Mouse (Mus musculus) cerebellum, postnatal 36 days (tissue): ENCODE data around the gene Pawr.

Experiments used
- DNase-seq, 2 experiments: peaks; one replicate each; pipeline ENCODE4 v3.0.0; 2021 to 2022; ENCODE audit warnings: mixed read lengths in 2 of 2

The Pawr gene

DNA sequence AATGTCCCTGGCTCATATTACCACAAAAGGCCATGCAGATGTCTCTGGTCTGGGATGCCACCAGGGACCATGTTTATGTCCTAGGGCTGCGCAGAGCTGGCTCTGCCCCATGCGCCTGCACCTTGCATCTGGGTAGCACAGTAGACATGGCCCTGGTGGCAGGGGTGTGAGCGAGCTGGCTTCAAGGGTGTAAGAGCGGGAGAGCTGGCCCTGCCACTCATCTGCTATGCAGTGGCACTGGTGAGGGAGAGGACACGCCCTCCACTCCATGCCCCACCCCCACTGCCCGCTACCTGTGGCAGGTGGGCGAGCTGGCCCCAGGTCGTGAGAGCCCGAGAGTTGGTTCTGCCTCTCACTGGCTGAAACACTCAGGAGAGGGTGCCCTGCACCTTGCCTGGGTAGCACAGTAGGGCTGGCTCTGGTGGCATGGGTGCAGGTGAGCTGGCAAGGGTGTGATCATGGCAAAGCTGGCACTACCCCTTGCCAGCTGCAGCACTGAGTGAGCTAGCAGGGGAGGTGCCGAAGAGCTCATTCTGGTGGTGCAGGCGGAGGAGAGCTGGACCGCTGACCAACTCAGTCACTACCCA, 24.8 kb downstream of the Pawr start:
- no peak for DNase-seq

DNA sequence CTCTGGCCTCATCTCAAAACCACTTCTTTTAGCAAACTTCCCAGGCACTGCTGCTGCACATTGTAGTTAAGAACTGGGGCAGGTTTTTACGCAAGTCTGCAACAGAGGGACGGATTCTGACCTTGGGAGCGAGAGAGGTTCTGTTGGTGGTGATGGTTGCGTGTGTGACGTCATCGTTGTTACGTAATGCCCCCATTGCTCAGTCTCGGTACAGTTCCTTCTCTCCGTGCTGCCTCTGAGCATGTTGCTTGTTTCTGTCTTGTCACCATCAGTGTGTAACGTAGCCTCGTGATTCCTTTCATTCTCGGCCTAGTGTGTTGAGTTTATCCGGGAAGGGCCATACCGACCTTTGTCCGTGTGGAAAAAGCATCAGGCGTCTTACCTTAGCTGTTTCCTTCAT, 28.1 kb downstream of the Pawr start:
- DNase-seq: no peak

DNA sequence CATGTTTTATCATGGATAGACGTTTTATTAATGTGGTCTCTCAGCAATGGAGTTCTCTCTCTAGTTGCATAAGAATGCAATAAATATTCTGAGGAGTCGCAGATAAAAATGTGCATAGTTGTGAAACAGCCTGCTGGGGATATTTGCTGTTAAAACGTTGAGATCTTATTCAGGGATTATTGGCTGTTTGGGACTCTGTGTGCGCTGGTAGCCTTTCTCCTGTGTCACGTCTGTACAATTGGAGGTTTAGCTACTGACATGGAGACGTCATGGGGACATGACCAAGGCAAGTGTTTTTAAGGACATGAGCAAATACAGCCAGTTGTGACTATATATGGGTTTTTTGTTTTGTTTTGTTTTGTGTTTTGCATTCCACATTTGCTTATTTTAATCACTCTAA, 28.9 kb downstream of the Pawr start:
- no peak for DNase-seq

DNA sequence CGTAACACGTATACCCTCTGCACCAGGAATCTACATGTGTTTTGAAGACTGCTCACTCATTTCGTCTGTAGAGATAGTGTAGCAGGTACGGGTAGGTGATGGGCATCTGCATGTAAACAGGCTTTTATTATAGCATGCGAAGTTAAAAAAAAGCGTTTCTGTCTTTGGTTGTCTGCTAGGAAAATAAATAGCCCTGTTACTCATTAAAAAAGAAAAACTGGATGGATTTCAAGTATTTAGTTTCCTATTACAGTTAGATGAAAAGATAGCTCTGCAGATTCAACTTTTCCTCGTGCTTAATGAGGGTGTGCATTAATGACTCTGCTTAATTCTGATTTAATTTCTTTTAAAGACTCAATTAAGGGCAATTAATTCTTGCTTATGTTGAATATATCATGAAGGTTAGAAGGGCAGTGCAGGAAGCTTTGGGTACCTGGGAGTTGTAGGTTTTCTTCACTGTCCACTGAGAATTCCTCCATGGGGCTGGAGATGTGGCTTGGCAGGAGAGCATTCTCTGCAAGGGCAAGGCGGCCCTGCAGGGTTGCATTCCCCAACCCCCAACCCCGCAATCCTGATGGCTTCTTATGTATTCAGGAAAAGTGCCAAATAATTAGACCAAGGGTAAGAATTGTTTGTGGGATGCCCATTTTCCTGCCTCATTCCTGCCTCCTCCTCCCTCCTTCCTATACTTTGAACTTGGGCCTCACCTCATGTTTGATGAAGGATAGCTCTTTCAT, 29.7 kb downstream of the Pawr start:
- no peak for DNase-seq

DNA sequence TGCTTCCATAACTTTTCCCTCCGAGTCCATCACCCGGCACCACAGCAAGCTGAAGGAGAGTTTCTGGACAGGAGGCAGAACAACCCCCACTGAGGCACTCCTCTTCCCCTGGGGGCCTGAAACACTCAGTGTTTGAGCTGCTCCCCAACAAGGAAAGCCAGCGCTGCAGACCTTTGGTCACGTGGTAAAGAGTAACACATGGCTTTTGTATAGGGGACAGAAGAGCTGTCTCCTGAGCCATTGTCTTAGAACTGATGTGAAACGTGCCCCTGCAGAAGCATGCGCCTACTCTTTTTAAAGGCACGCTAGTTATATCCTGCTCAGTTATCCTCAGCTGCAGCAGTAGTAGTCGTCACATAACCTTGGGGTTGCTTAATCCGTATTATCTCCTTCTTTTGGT, 32.0 kb downstream of the Pawr start:
- DNase-seq: no peak

DNA sequence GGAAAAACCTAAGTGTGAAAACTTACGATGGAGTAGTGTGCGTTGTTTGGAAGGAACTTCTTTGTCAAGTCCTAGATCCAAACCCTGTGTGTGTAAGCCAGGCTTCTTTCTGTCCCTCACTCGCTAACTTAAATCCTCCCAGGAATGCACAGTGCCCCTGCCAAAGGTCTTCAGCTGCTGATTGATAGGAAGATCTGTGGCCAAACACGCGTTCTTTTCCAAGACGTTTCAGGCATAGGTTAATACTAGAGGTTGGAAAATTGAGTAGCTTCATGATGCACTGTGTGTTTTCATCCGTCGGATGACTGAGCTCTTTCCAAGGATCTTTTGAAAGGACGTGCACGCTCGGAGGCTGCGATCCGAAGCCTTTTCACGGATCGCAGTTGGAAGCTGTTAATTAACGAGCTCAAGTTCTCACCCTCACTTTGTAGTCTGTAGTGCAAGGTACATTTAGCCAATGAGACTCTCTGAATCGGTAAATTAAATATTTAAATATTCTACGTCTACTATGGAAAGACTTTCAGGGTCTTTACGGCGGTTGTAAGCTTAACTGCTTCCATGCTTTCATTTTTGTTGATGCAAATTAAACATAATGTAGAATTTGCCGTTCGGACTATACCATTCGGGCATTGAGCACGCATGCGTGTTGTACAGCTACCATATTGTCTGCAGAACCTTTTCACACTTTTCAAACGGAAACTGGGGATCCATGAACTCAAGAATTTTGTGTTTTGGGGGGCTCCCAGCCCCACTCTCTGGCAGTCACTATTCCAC, 33.2 kb downstream of the Pawr start:
- no peak for DNase-seq

DNA sequence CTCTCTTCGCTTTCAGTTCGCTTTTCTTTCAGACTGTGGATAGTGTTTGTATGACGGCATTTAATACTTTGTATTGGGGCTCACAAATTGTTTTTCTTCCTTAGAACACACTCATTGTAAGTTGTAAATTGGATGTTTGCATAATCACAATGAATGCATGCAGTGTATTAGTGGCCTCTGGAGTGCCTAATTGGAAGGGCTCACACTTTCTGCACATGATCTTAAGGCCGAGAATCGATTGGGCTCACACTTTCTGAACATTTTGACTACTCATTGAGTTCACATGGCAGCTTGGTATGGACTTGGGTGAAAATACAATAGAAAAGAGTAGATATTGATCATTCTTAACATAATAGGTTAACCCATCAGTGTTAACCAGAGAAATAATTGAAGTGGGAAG, 34.3 kb downstream of the Pawr start:
- no peak for DNase-seq

DNA sequence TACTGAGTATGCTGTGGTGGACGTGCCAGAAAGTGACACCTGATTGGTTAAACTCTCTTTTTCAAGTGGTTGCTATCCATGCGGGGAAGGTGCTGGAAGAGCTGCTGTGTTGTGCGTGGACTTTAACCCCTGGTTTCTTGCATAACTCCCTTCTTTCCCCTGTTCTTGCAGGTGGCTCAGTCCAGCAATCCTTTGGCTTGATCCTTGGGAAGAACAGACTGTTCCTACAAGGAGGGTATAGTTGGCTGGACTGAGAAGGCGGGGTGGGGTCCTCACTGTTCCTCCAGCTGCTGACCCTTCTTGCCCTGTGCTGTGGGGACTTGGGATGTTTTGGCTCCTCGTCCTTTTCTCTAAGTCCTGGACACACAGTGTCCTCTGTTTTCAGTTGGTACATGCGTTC, 36.4 kb downstream of the Pawr start:
- no peak for DNase-seq

DNA sequence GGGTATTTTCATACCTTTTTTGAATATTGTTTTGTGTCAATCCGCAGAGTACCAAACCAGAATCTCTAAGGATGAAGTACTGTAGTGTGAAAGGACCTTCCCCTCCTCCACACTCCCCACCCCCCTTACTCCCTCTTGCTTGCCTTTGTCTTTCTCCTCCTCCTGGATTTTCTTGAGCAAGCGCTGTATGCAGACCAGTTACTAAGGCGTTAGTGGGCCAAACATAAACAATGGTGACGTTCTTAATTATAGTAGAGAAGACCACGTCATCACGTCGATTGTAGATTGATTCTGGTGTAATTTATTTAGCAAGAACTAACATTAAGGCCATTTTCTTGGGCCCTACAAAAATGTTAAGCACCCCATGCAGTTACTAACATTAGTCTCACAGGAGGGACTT, 40.3 kb downstream of the Pawr start:
- DNase-seq: no peak

DNA sequence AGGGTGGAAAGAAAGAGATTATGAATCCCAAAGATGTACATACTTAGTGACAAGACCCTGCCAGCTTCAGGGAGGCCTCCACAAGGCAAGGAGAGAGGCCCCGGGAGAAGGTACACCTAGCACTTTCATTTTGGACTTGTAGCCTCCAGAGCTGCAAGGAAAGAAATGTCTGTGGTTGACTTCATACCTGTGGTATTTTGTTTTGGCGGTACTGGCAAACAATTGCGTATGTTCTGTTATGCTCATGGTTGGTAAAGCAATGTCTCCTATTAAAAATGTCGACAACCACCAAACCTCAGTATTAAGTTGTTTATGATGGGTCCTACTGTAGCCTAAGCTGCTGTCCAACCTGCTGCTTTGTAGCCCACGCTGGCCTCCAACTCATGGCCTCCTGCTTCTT, 40.9 kb downstream of the Pawr start:
- no peak for DNase-seq

DNA sequence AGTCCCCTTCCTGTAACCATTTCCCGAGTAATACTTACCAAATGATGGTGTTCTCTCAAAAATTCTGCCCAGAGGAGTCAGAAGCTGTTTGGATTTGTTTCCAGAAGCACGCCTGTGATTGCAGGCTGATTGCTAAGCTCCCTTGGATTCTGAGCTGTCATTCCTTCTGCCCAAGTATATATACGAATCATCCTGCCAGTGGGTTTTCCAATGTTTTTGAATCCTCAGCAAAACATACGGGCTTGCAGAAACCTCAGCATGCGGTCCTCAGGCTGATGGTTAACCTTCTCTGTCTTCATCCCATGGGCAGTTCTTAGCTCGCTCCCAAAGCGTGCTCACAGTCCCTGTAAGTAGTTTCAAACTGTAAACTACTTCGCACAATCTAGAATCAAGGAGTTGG, 43.9 kb downstream of the Pawr start:
- no peak for DNase-seq

DNA sequence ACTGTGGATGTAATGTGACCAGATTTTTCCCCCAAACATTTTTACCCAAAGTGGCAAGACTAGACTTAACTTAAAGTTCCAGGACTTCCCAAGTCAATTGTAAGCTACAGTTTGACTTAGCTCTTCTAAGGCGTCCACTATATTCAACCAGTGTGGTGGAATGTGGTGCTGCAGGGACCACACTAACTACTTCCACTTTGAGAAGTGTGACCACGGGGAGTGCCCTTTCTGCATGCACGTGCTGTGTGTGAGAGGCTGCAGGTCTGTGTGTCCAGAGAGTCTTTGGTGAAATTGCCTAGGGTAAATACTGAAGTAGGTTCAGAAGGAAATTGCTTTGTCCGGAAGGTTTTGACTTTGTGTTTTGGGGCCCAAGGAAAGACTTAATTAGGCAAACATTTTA, 44.4 kb downstream of the Pawr start:
- no peak for DNase-seq

DNA sequence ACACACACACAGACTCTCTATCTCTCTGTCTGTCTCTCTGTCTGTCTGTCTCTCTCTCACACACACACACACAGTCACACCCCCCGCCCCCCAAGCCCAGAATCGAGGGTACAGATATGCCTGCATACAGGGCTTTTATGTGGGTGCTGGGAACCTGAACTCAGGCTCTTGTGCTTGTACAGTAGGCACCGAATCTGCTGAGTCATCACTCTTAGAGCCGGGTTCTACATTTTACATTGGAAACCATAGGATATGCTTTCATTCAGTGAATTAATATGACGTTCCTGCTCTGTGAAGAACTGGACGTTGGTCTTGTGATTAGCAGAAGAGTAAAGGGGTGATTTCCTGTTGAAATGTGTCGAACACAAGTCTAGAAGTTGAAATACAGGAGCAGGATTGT, 45.4 kb downstream of the Pawr start:
- DNase-seq: no peak

DNA sequence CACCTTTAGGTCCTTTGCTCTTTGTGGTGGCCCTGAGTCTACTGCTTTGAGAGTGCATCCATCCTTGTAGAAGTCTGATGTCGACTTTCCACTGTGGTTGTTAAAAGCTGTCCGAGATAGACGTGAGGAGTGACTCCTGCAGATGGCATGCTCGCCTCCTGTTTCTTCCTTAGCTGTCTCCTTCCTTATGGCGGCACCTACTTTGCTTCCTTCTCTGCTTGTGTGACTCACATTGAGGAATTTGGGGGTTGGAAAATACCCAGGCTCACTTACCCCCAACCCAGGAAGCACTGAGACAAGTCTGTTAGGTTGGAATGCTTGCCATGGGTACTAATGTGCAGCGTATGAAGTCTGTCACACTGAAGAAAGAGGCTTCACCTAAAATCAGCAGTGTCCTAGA, 46.1 kb downstream of the Pawr start:
- no peak for DNase-seq

DNA sequence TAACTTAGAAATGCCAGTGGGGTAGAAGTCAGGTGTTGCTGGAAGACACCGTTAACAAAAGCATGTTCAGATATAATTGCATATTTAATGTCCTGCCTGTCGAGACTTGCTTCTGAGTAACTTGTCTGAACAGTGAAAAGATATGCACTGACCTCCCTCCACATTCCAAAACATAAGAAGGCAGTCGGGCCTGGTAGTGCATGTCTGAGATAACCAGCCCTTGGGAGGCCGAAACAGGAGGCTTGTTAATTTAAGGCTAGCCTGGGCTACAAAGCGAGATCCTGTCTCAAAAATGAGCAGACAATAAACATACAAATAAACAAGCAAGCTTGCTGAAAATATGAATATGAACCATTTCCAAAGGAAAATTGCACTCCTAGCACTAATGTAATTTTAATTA, 46.6 kb downstream of the Pawr start:
- DNase-seq: no peak

DNA sequence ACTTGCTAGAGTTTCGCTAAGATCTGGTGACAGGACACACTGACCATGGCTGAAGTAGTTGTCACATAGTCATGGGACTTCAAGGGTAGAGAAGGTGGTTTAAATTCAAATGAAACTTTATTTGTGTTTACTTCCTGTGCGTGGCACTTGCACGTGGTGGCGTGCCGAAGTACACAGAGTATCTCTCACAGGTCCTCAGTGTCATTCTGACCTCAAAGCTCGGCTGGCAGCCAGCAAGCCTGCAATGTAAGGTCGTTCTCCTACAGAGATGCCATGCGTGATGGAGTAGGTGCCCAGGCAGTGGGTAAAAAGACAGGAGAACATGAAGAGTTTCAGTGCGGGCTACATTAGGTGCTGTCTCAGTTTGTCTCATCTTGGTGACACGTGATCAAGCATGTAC, 48.8 kb downstream of the Pawr start:
- no peak for DNase-seq

DNA sequence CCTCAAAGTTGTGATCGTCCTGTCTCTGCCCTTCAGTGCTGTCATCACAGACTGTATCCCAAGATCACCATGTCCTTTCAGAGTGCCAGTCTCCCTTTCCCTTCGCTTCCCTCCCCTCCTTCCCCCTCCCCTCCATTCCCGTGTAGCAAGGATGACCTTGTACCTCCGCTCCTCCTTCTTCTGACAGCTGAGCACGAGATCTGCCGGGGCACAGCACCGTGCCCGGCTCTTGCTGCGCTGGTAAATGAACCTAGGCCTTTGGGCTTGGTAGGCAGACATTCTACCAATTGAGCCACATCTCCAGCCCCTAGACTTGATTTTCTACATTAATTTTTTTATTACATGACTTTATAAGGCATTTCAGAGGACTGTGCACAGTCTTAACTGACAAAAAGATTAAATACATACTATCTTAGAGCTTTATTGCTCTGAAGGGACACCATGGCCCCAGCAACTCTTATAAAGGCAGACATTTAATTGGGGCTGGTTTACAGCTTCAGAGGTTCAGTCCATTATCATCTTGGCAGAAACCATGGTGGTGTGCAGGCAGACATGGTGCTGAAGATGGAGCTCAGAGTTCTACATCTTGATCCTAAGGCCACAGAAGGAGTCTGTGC, 52.3 kb downstream of the Pawr start:
- DNase-seq: no peak

DNA sequence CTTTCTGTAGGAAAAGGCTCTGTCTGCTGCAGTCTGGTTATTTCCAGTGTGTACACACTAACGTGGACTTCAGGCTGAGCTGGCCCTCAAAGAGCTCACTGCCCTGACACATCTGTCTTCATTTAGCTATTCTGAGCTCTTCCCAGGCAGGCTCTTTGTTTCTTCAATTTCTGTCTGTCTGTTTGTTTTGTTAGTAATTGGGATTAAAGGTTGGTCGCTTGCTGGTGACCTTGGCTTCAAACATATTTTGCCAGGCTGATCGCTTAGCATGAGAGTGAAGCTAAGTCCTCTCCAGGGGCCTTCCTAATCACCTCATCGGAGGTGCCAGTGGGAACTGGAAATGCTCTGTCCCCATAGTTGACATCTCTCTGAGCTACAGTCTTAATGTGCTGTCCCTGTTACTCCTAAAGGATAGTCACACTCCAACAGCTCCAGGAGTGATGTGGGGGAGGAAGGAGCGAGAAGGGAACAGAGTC, 53.6 kb downstream of the Pawr start:
- DNase-seq: no peak

DNA sequence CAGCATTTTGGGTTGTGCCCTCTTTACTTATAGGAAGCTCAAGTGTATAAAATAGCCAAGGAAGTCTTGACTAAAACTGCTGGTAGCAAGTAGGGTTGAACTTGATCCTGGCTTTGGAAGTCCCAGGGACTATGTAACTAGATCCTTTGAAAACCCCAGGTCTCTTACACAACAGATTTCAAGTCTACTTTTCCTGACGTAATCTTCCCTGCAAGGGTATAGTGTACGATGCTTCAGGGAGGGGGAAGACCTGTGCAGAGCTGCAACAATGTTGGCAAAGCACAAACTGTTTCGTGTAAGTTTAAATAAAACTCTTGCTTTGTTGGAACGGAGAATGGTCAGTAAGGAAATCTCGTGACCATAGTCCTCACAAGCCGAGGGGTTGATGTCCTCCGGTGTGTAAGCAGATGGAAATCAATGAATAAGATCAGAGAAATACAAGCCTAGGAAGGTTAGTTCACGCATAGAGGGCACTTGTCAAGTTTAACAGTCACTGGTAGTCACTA, 56.5 kb downstream of the Pawr start:
- no peak for DNase-seq

DNA sequence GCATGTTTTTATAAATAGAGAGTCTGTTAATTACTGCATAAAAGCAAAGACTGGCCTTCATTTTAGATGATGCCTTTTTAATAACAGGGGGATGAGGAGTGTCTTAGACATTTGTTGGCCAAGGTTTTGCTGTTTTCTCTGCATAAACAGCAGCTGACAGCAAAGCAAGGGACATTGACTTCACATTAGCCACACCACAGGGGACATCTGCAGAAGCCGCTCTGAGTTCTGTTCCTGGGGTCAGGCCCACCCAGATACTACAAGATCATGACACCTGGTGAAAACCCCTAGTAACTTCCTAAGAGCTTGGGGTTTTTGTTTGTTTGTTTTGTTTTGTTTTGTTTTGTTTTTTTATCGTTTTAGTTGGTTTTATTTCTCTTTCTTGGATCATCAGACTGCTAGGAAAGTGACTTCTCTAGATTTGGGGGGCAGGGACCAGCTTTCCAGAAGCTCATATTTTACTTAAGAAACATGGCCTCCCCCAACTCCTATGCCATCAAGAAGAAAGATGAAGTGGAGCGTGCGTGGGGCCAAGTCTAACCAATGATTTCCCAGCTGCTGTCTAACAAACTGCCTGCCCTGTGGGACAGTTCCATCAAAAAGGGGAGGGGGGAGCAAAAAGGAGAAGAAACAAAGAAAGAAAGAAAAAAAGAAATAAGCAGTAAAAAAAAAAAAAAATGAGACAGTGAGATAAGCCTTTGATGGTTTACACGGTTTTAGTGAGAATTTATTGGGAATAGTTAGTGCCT, 57.4 kb downstream of the Pawr start:
- DNase-seq: no peak

DNA sequence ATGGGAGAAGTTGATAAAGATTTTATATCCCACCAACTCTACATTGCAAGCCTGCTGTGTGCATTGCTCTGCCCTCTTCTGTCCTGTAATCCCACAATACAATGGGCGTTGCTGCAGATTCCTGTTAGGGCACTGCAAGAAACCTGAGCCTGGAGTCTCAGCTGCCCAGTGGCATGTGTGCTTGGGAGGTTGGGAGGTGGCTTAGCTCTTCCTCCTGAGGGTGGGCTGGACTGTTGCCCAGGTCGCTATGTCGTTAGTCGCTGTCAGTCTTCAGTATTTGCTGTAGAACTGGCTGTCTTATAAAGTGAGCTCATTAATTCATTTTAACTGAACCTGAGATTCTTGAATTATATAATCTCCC, 58.0 kb downstream of the Pawr start:
- DNase-seq: no peak

DNA sequence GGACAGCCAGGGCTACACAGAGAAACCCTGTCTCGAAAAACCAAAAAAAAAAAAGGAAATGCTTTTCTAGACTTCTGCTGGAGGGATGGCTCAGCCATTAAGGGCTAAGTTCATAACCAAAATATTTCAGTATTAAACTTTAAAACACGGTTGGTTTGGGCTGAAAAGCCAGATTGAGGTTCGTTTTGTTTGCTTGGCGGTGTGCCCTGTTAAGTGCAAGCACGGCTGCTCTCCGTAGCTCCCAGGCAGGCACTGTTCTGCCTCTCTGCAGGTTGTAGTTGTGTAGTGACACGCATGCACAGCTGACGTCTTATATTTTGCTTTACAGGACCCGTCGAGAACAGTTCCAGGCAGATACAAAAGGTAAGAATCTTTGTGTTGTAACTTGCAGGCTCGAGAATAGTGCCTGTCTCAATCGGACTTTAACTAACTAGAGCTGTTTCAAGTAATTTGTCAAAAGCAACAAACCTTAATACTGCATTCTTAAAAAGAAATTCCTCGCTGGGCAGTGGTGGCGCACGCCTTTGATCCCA, 59.5 kb downstream of the Pawr start:
- no peak for DNase-seq

DNA sequence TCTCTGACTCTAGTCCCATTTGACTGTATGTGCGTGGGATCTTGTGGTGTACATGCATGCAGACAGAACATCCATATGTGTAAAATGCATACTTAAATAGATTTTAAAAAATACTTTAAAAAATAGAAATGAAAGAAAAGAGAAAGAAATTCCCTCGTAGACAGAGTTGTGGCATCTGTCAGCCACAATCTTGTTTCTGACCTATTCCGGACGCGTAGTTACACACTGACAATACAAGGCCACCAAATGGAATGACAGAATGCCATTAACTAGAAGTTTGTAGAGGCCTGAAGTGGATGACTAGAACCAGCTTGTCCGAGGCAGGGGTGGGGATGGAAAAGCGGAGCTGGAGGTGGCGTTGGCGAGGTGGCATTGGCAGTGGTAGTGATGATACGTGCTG, 60.2 kb downstream of the Pawr start:
- DNase-seq: no peak
